In genomic region chr16:90141556-90141955, GRCm38 (mm10) we compare ENCODE assay signal across 8 mouse cellular contexts. TPM values are rescaled to one million over a fixed set of nuclear protein-coding genes. Genes with fewer than 3 reads are reported as not detected.
DNase-seq lines count a peak whose midpoint lies in the region; ATAC-seq and TF ChIP-seq lines count a peak whose summit lies in the region.
"Had no signal": no experiment of that assay in that cellular context is flagged by ENCODE, and none has a peak within 500 bp of the region (broad histone marks: within the 10 kb centered on the region; RNA-seq: fewer than 3 reads in every experiment).

No protein-coding gene starts in this region.

- peak overlapping the region; percentile 74; the same call in 1 of the 2 replicates for H3K4me2 ChIP-seq in lung, embryonic 16.5 days (ENCODE audit: low read depth, low read length)
- peak overlapping the region; percentile 57 for H3K4me2 ChIP-seq in forebrain, postnatal 0 days (ENCODE audit: low read depth)
- peak overlapping the region; percentile 92 for H3K4me2 ChIP-seq in limb, embryonic 15.5 days
- peak overlapping the region; percentile 100 for H3K4me2 ChIP-seq in stomach, embryonic 15.5 days

- no peak overlapping the region for H3K4me3 ChIP-seq in lung, embryonic 16.5 days (ENCODE audit: low read length)
- peak overlapping the region; percentile 80 for H3K4me3 ChIP-seq in forebrain, postnatal 0 days (ENCODE audit: low read depth, low read length)
- peak overlapping the region; percentile 59; the same call in 1 of the 2 replicates for H3K4me3 ChIP-seq in limb, embryonic 15.5 days
- H3K4me3 ChIP-seq in stomach, embryonic 15.5 days (replicated peaks) = no peak overlapping the region

- intact Hi-C loops in left cerebral cortex, postnatal 10 days (cut with DNase I) = no loop called here

- DNase-seq in lung, postnatal 14 days = no peak
- peak; percentile 20 for DNase-seq in forebrain, postnatal 0 days
- DNase-seq in urinary bladder, postnatal 36 days (ENCODE audit: low spot score in 2 of 2) = no peak
- no peak for DNase-seq in left cerebral cortex, postnatal 10 days (ENCODE audit: extremely low spot score in 1 of 2, low spot score in 2 of 2)

- peaks cover 10% of the 10 kb centered on the region; the same call in 1 of the 2 replicates for H3K4me1 ChIP-seq in lung, embryonic 16.5 days (replicated peaks; ENCODE audit: control insufficient read depth, insufficient read depth, low read length)
- H3K4me1 ChIP-seq in forebrain, postnatal 0 days (ENCODE audit: insufficient read depth) = peaks cover 8% of the 10 kb centered on the region; the same call in 1 of the 2 replicates
- H3K4me1 ChIP-seq in limb, embryonic 15.5 days = peaks cover 23% of the 10 kb centered on the region
- peaks cover 17% of the 10 kb centered on the region for H3K4me1 ChIP-seq in stomach, embryonic 15.5 days

- 43% methylated on average over 9 of the region's 9 CpGs for WGBS in lung, embryonic 16.5 days
- 23% methylated on average over 9 of the region's 9 CpGs for WGBS in forebrain, postnatal 0 days
- WGBS in limb, embryonic 15.5 days = 43% methylated on average over 9 of the region's 9 CpGs
- 44% methylated on average over 9 of the region's 9 CpGs for WGBS in stomach, embryonic 15.5 days

- peaks cover 3% of the 10 kb centered on the region for H3K27me3 ChIP-seq in lung, embryonic 16.5 days (ENCODE audit: control insufficient read depth, insufficient read depth, low read depth, low read length)
- H3K27me3 ChIP-seq in forebrain, postnatal 0 days (ENCODE audit: insufficient read depth, low read length) = no peaks in the 10 kb centered on the region
- H3K27me3 ChIP-seq in limb, embryonic 15.5 days = no peaks in the 10 kb centered on the region
- no peaks in the 10 kb centered on the region for H3K27me3 ChIP-seq in stomach, embryonic 15.5 days (replicated peaks)

- H3K36me3 ChIP-seq in lung, embryonic 16.5 days (ENCODE audit: control insufficient read depth, insufficient read depth, low read length) = no peaks in the 10 kb centered on the region
- no peaks in the 10 kb centered on the region for H3K36me3 ChIP-seq in forebrain, postnatal 0 days (ENCODE audit: insufficient read depth)
- H3K36me3 ChIP-seq in limb, embryonic 15.5 days = 0 out of 2 replicates have a peak, but pooled peaks cover 3% of the 10 kb centered on the region
- H3K36me3 ChIP-seq in stomach, embryonic 15.5 days = no peaks in the 10 kb centered on the region

- TF ChIP-seq CTCF in forebrain, postnatal 0 days (IDR thresholded peaks at IDR 0.05; ENCODE audit: low read depth) = no peak

- ATAC-seq in lung, embryonic 16.5 days (ENCODE audit: low read depth) = no peak
- ATAC-seq in forebrain, postnatal 0 days = no peak
- no peak for ATAC-seq in limb, embryonic 15.5 days (ENCODE audit: insufficient number of reproducible peaks, low FRiP score, low TSS enrichment, low read depth)
- no peak for ATAC-seq in stomach, embryonic 15.5 days (ENCODE audit: insufficient read depth, low FRiP score, low read depth)
- ATAC-seq: lung, postnatal 0 days had no signal

- no peak overlapping the region for H3K27ac ChIP-seq in lung, embryonic 16.5 days (ENCODE audit: low read length)
- no peak overlapping the region for H3K27ac ChIP-seq in forebrain, postnatal 0 days (ENCODE audit: low read depth, low read length)
- no peak overlapping the region for H3K27ac ChIP-seq in limb, embryonic 15.5 days
- H3K27ac ChIP-seq in stomach, embryonic 15.5 days = no peak overlapping the region

- no peaks in the 10 kb centered on the region for H3K9me3 ChIP-seq in lung, embryonic 16.5 days (ENCODE audit: control insufficient read depth, low read length)
- no peaks in the 10 kb centered on the region for H3K9me3 ChIP-seq in forebrain, postnatal 0 days (ENCODE audit: low read length)
- H3K9me3 ChIP-seq in limb, embryonic 15.5 days = no peaks in the 10 kb centered on the region
- H3K9me3 ChIP-seq in stomach, embryonic 15.5 days = no peaks in the 10 kb centered on the region

- H3K9ac ChIP-seq in lung, embryonic 16.5 days (ENCODE audit: low read length) = no peak overlapping the region
- H3K9ac ChIP-seq in forebrain, postnatal 0 days = peak overlapping the region; percentile 83; the same call in 1 of the 2 replicates
- no peak overlapping the region for H3K9ac ChIP-seq in limb, embryonic 15.5 days
- no peak overlapping the region for H3K9ac ChIP-seq in stomach, embryonic 15.5 days

RNA-seq across cellular contexts. Expression of gene Tiam1, which starts 2.0 kb away (rescaled TPM):
- polyA plus RNA-seq in lung, embryonic 16.5 days (2015; fragmentation: Nextera tagmentation; extraction: Ambion mirVana) = 11.1 and 12.8 TPM in 2 replicates
- total RNA-seq in forebrain, postnatal 0 days (2014; rRNA removed) = 30.5 and 42.4 TPM in 2 replicates
- 9.8 and 20.5 TPM in 2 replicates for polyA plus RNA-seq in forebrain, postnatal 0 days (2015; fragmentation: Nextera tagmentation; extraction: Ambion mirVana)
- 37.1 and 51.8 TPM in 2 replicates for polyA plus RNA-seq in limb, embryonic 15.5 days (2015; fragmentation: Nextera tagmentation; extraction: Ambion mirVana)
- polyA plus RNA-seq in stomach, embryonic 15.5 days (2015; fragmentation: Nextera tagmentation; extraction: Ambion mirVana) = 19.1 and 19.5 TPM in 2 replicates
- 10 to 100 TPM; 84.7 to 95.1 TPM for total RNA-seq in left cerebral cortex, postnatal 10 days (2021)

Comparison
In these comparisons a context has a peak if more than half of its experiments do, and no peak if none do; other contexts are left out.
1. H3K4me3 ChIP-seq: peak in forebrain, postnatal 0 days (single experiment) and limb, embryonic 15.5 days (single experiment); none in lung, embryonic 16.5 days (single experiment) and stomach, embryonic 15.5 days (single experiment).
2. Peak in every context shown above with its lines, with median percentiles within 50 percentile points of each other: H3K4me2 ChIP-seq.